Mouse (Mus musculus) kidney, embryonic 16.5 days (tissue): ENCODE data around the gene Lca5. TPM values are rescaled to one million over a fixed set of nuclear protein-coding genes. Genes with fewer than 3 reads are reported as not detected.
A peak's percentile ranks its signal among the peaks of the same experiment; 100 is the strongest.

Experiments used
- ATAC-seq: fragments of 200-750 bp; cut with Nextera tagmentation; 2 replicates; pipeline ENCODE4 v1.8.0; 2017; ENCODE audit warnings: moderate TSS enrichment; ENCODE audit not compliant: low FRiP score, low TSS enrichment
- H3K27ac ChIP-seq: fragments of 300-500 bp; sonication (generic); 2 replicates; pipeline ENCODE4 v1.5.1; 2014; ENCODE audit warnings: low read length
- H3K27me3 ChIP-seq: fragments of 300-500 bp; sonication (generic); 2 replicates; pipeline ENCODE4 v1.6.1; 2014; ENCODE audit warnings: low read length, control low read depth, mixed read lengths; ENCODE audit not compliant: insufficient read depth
- H3K36me3 ChIP-seq: fragments of 300-500 bp; sonication (generic); 2 replicates; pipeline ENCODE4 v1.6.1; 2014; ENCODE audit warnings: low read length, control low read depth, mixed read lengths; ENCODE audit not compliant: insufficient read depth
- H3K4me1 ChIP-seq: fragments of 300-500 bp; sonication (generic); 2 replicates; pipeline ENCODE4 v1.6.1; 2014; ENCODE audit warnings: low read length, control low read depth, mixed read lengths; ENCODE audit not compliant: insufficient read depth
- H3K4me2 ChIP-seq: fragments of 300-500 bp; sonication (generic); replicated peaks from 2 replicates; pipeline ENCODE4 v1.6.1; 2014; ENCODE audit warnings: low read depth, low read length
- H3K4me3 ChIP-seq: fragments of 300-500 bp; sonication (generic); 2 replicates; pipeline ENCODE4 v1.5.1; 2014; ENCODE audit warnings: mild to moderate bottlenecking, low read length
- H3K9ac ChIP-seq: fragments of 300-500 bp; sonication (generic); replicated peaks from 2 replicates; pipeline ENCODE4 v1.6.1; 2014; ENCODE audit warnings: low read length
- H3K9me3 ChIP-seq: fragments of 300-500 bp; sonication (generic); 2 replicates; pipeline ENCODE4 v1.6.1; 2016; ENCODE audit warnings: low read length, control low read depth
- WGBS: fragments of 180-500 bp; shearing (Covaris S2); extraction: QIAGEN DNeasy Blood & Tissue Kit; methylation state at CpG from one replicate; pipeline ENCODE4 v1.1.7; 2014; 5-methylcytosine and 5-hydroxymethylcytosine counted together
- polyA plus RNA-seq: library from polyadenylated mRNA; unstranded; fragments of >200 nt; fragmentation: Nextera tagmentation; extraction: Ambion mirVana; gene quantifications from 2 replicates; pipeline ENCODE4 v1.2.1, GENCODE M21; 2015

Lca5 gene
- polyA plus RNA-seq, 1 experiment from 2014 or later = 13.7 TPM

- 61% methylated on average over 9 of the region's 9 CpGs for WGBS
- Histone ChIP-seq H3K4me1 (0 out of 2 replicates have a peak, but pooled peaks cover 13% of the 10 kb centered on the region), H3K4me2 (peak overlapping the region; percentile 74), H3K27me3 (no peaks in the 10 kb centered on the region), H3K36me3 (no peaks in the 10 kb centered on the region), H3K4me3 (peak overlapping the region; percentile 52), H3K9me3 (no peaks in the 10 kb centered on the region), H3K27ac (no peak overlapping the region), H3K9ac (peak overlapping the region; percentile 74)
- no peak for ATAC-seq
These were observed 6.2 kb upstream of the Lca5 start for GRCm38 (mm10) chr9:83447176-83447575.

GRCm38 (mm10) chr9:83437621-83438020 lies 3.3 kb downstream of the Lca5 start:
- ATAC-seq = no peak
- H3K4me1 ChIP-seq = peaks cover 13% of the 10 kb centered on the region
- H3K4me3 ChIP-seq = no peak overlapping the region
- no peaks in the 10 kb centered on the region for H3K36me3 ChIP-seq
- WGBS = 90% methylated on average over 5 of the region's 5 CpGs
- no peak overlapping the region for H3K9ac ChIP-seq
- H3K9me3 ChIP-seq = no peaks in the 10 kb centered on the region
- H3K27me3 ChIP-seq = no peaks in the 10 kb centered on the region
- H3K27ac ChIP-seq = no peak overlapping the region
- no peak overlapping the region for H3K4me2 ChIP-seq

- ATAC-seq = no peak
- Histone ChIP-seq H3K27ac (no peak overlapping the region), H3K4me1 (no peaks in the 10 kb centered on the region), H3K9ac (no peak overlapping the region), H3K27me3 (no peaks in the 10 kb centered on the region), H3K36me3 (0 out of 2 replicates have a peak, but pooled peaks cover 8% of the 10 kb centered on the region), H3K4me2 (no peak overlapping the region), H3K4me3 (no peak overlapping the region), H3K9me3 (no peaks in the 10 kb centered on the region)
- 40% methylated on average over 4 of the region's 4 CpGs for WGBS
These were observed 6.4 kb downstream of the Lca5 start for GRCm38 (mm10) chr9:83434489-83434888.

- Histone ChIP-seq H3K36me3 (0 out of 2 replicates have a peak, but pooled peaks cover 8% of the 10 kb centered on the region), H3K4me1 (no peaks in the 10 kb centered on the region), H3K27me3 (no peaks in the 10 kb centered on the region), H3K9ac (no peak overlapping the region), H3K27ac (no peak overlapping the region), H3K4me2 (no peak overlapping the region), H3K4me3 (no peak overlapping the region), H3K9me3 (no peaks in the 10 kb centered on the region)
- no peak for ATAC-seq
- 72% methylated on average over 7 of the region's 7 CpGs for WGBS
These were observed 7.3 kb downstream of the Lca5 start for GRCm38 (mm10) chr9:83433661-83434060.

GRCm38 (mm10) chr9:83427926-83428325 lies 13.0 kb downstream of the Lca5 start:
- H3K9me3 ChIP-seq = no peaks in the 10 kb centered on the region; the same call in 1 of the 2 replicates
- no peak overlapping the region for H3K9ac ChIP-seq
- H3K27me3 ChIP-seq = no peaks in the 10 kb centered on the region
- no peak overlapping the region for H3K4me2 ChIP-seq
- no peaks in the 10 kb centered on the region for H3K4me1 ChIP-seq
- no peak for ATAC-seq
- H3K36me3 ChIP-seq = peaks cover 35% of the 10 kb centered on the region
- no peak overlapping the region for H3K27ac ChIP-seq
- 89% methylated on average over 4 of the region's 4 CpGs for WGBS
- no peak overlapping the region for H3K4me3 ChIP-seq

- Histone ChIP-seq H3K9ac (no peak overlapping the region), H3K4me1 (no peaks in the 10 kb centered on the region), H3K27ac (no peak overlapping the region), H3K4me2 (no peak overlapping the region), H3K4me3 (no peak overlapping the region), H3K27me3 (no peaks in the 10 kb centered on the region), H3K36me3 (peaks cover 34% of the 10 kb centered on the region), H3K9me3 (peaks cover 8% of the 10 kb centered on the region; the same call in 1 of the 2 replicates)
- 86% methylated on average over 5 of the region's 5 CpGs for WGBS
- ATAC-seq = no peak
These were observed 22.0 kb downstream of the Lca5 start for GRCm38 (mm10) chr9:83418965-83419364.

GRCm38 (mm10) chr9:83413046-83413445 lies 27.9 kb downstream of the Lca5 start:
- Histone ChIP-seq H3K4me2 (no peak overlapping the region), H3K9me3 (peaks cover 8% of the 10 kb centered on the region; the same call in 1 of the 2 replicates), H3K36me3 (peaks cover 23% of the 10 kb centered on the region), H3K4me3 (no peak overlapping the region), H3K27me3 (no peaks in the 10 kb centered on the region), H3K4me1 (no peaks in the 10 kb centered on the region), H3K27ac (no peak overlapping the region), H3K9ac (no peak overlapping the region)
- no peak for ATAC-seq
- WGBS = 80% methylated on average over 10 of the region's 10 CpGs

- ATAC-seq = no peak
- H3K9me3 ChIP-seq = no peaks in the 10 kb centered on the region
- H3K4me1 ChIP-seq = no peaks in the 10 kb centered on the region
- H3K4me3 ChIP-seq = no peak overlapping the region
- no peak overlapping the region for H3K4me2 ChIP-seq
- H3K9ac ChIP-seq = no peak overlapping the region
- peaks cover 11% of the 10 kb centered on the region; the same call in 1 of the 2 replicates for H3K36me3 ChIP-seq
- WGBS = 76% methylated on average over 7 of the region's 7 CpGs
- no peak overlapping the region for H3K27ac ChIP-seq
- no peaks in the 10 kb centered on the region for H3K27me3 ChIP-seq
These were observed 35.8 kb downstream of the Lca5 start for GRCm38 (mm10) chr9:83405150-83405549.

GRCm38 (mm10) chr9:83400783-83401182 lies 40.1 kb downstream of the Lca5 start:
- peaks cover 15% of the 10 kb centered on the region; the same call in 1 of the 2 replicates for H3K36me3 ChIP-seq
- H3K9ac ChIP-seq = no peak overlapping the region
- H3K9me3 ChIP-seq = no peaks in the 10 kb centered on the region
- H3K4me1 ChIP-seq = no peaks in the 10 kb centered on the region
- no peak overlapping the region for H3K4me2 ChIP-seq
- no peak overlapping the region for H3K4me3 ChIP-seq
- WGBS = 66% methylated on average over 3 of the region's 3 CpGs
- no peak for ATAC-seq
- H3K27me3 ChIP-seq = no peaks in the 10 kb centered on the region
- H3K27ac ChIP-seq = no peak overlapping the region

GRCm38 (mm10) chr9:83399414-83399813 lies 41.5 kb downstream of the Lca5 start:
- H3K9me3 ChIP-seq = no peaks in the 10 kb centered on the region
- H3K27me3 ChIP-seq = no peaks in the 10 kb centered on the region
- H3K27ac ChIP-seq = no peak overlapping the region
- H3K36me3 ChIP-seq = peaks cover 21% of the 10 kb centered on the region
- no peak overlapping the region for H3K9ac ChIP-seq
- no peak for ATAC-seq
- no peak overlapping the region for H3K4me3 ChIP-seq
- no peaks in the 10 kb centered on the region for H3K4me1 ChIP-seq
- H3K4me2 ChIP-seq = no peak overlapping the region
- WGBS = 93% methylated on average over 7 of the region's 7 CpGs
